Mouse (Mus musculus): Measurements from ENCODE around the gene Bmpr2. TPM values are rescaled to one million over a fixed set of nuclear protein-coding genes. Genes with fewer than 3 reads are reported as not detected.
A peak's percentile ranks its signal among the peaks of the same experiment; 100 is the strongest.

Gene Bmpr2
- total and polyA plus RNA-seq, 3 experiments, result 8.2 to 45.4 (median 40.4) TPM

DNA sequence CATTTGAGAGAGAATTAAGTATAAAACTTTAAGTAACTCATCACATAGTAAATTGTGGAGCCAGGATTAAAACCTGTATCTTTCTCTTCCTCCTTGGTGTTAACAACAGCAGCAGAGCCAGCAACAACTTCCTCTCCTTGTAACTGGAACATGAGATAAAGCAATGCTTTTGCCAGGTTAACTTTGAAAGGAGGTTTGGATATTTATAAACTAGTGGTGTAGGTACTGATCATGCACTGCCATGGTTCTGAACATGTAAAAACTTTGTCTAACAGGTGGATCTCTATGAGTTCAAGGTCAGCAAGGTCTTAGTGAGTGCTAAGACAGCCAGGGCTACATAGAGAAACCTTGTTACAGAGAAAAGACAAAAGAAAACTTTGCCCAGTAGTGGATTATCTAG is 3.4 kb downstream of the Bmpr2 start:
- H3K27ac ChIP-seq, result peak overlapping the region; percentile 92

DNA sequence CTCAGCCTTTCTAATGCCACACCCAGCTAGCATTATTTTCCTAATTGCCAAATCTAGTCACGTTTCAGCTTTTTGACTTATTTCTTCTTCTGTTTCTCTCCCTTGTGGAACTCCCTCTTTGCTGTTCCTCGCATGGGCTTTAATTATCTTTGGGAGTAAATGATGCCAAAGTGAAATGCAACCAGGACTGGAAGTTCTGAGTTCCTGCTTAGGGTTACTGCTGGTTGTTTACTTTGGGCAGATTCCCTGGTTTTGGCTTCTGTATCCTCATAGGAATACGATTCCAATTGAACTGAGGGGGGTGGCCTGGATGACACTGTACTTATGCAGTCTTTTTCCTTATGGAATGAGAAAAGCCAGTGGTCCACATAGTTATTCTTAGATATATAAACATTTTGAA is 8.7 kb downstream of the Bmpr2 start:
- H3K27ac ChIP-seq, result peak overlapping the region; percentile 44
- H3K79me2 ChIP-seq (replicated peaks; ENCODE audit: control insufficient read depth, insufficient read depth, low read length), result peaks cover 18% of the 10 kb centered on the region
- H3K9ac ChIP-seq (ENCODE audit: low read depth, low read length), result no peak overlapping the region
- WGBS, result 26% methylated on average over 3 of the region's 3 CpGs
- intact Hi-C loops (cut with DNase I), result no loop called here
- TF ChIP-seq POLR2A (IDR thresholded peaks at IDR 0.05; ENCODE audit: insufficient read depth, low read depth, low read length), result no peak
- no peak for TF ChIP-seq EP300 (IDR thresholded peaks at IDR 0.05; ENCODE audit: insufficient read depth, low read depth, low read length)
- no peak for TF ChIP-seq CTCF (IDR thresholded peaks at IDR 0.05)
- peaks cover 11% of the 10 kb centered on the region for H3K4me1 ChIP-seq (ENCODE audit: control insufficient read depth, insufficient read depth, low read length)
- peak in 1 of 2 experiments; percentile 11 for DNase-seq
- H3K36me3 ChIP-seq (ENCODE audit: control insufficient read depth, insufficient read depth, low read length), result peaks cover 22% of the 10 kb centered on the region
- no peaks in the 10 kb centered on the region for H3K27me3 ChIP-seq (ENCODE audit: control insufficient read depth, insufficient read depth, low read length)
- H3K4me3 ChIP-seq, result no peak overlapping the region

More for the DNA sequence above, 3.4 kb downstream of the Bmpr2 start:
- no peak overlapping the region; the same call in 1 of the 2 replicates for H3K9ac ChIP-seq (ENCODE audit: low read depth, low read length)
- intact Hi-C loops (cut with DNase I), result loop anchor here (2.0 kb wide), 1 partner anchor 30 kb away; no protein-coding TSS in a partner anchor
- H3K36me3 ChIP-seq (ENCODE audit: control insufficient read depth, insufficient read depth, low read length), result peaks cover 12% of the 10 kb centered on the region
- peaks cover 6% of the 10 kb centered on the region; the same call in 1 of the 2 replicates for H3K79me2 ChIP-seq (replicated peaks; ENCODE audit: control insufficient read depth, insufficient read depth, low read length)
- H3K4me3 ChIP-seq, result peak overlapping the region; percentile 77
- TF ChIP-seq EP300 (IDR thresholded peaks at IDR 0.05; ENCODE audit: insufficient read depth, low read depth, low read length) (no peak), POLR2A (IDR thresholded peaks at IDR 0.05; ENCODE audit: insufficient read depth, low read depth, low read length) (no peak), CTCF (IDR thresholded peaks at IDR 0.05) (no peak)
- H3K4me1 ChIP-seq (ENCODE audit: control insufficient read depth, insufficient read depth, low read length), result peaks cover 7% of the 10 kb centered on the region
- H3K27me3 ChIP-seq (ENCODE audit: control insufficient read depth, insufficient read depth, low read length), result no peaks in the 10 kb centered on the region
- DNase-seq, result no peak

DNA sequence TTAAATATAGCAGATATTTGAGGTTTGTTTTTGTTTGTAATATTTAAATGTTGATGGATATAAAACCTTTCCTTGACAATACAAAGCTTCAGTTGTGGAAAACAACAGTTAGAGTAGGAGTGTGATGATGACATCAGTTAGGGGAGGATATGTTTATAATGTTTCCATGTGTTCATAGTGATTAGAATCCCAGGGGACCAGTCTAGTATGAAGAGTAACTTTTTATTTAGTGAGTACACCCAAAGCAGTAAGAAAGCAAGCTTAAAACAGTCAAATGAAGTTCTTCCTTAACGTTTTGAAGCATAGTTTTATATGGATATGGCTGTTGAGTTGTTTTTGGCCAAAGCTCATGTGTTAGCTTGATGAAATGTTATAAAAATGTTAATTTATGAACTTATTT is 17.9 kb downstream of the Bmpr2 start:
- Histone ChIP-seq H3K36me3 (ENCODE audit: control insufficient read depth, insufficient read depth, low read length) (peaks cover 8% of the 10 kb centered on the region), H3K4me3 (no peak overlapping the region), H3K27ac (peak overlapping the region; percentile 34; the same call in 1 of the 2 replicates), H3K79me2 (replicated peaks; ENCODE audit: control insufficient read depth, insufficient read depth, low read length) (peaks cover 8% of the 10 kb centered on the region), H3K9ac (ENCODE audit: low read depth, low read length) (no peak overlapping the region), H3K4me1 (ENCODE audit: control insufficient read depth, insufficient read depth, low read length) (peaks cover 4% of the 10 kb centered on the region), H3K27me3 (ENCODE audit: control insufficient read depth, insufficient read depth, low read length) (no peaks in the 10 kb centered on the region)
- no peak for DNase-seq
- TF ChIP-seq POLR2A (IDR thresholded peaks at IDR 0.05; ENCODE audit: insufficient read depth, low read depth, low read length) (no peak), EP300 (IDR thresholded peaks at IDR 0.05; ENCODE audit: insufficient read depth, low read depth, low read length) (no peak), CTCF (IDR thresholded peaks at IDR 0.05) (no peak)
- intact Hi-C loops (cut with DNase I), result no loop called here
- WGBS, result 31% methylated on average over 1 of the region's 1 CpGs

DNA sequence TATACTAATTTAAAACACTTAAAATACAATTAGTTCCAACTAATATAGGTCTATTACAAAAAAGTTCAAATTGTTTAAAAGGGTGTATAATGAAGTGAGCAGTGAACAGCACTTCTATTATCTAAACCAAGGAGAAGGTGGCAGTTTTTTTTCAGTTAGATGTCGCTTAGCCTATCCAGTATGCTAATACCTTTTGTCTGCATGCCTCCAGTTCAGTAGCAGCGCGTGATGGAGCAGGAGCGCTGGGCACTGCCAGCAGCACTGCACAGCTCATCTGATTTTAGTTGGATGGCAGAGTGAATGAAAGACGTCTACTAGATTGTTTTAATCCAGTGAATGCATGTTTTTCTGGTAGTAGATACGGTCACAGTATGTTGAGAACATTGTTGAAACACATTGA is 25.8 kb downstream of the Bmpr2 start:
- 59% methylated on average over 6 of the region's 6 CpGs for WGBS
- TF ChIP-seq POLR2A (IDR thresholded peaks at IDR 0.05; ENCODE audit: insufficient read depth, low read depth, low read length), result no peak
- no peak for TF ChIP-seq EP300 (IDR thresholded peaks at IDR 0.05; ENCODE audit: insufficient read depth, low read depth, low read length)
- TF ChIP-seq CTCF (IDR thresholded peaks at IDR 0.05), result no peak
- Histone ChIP-seq H3K9ac (ENCODE audit: low read depth, low read length) (no peak overlapping the region), H3K27ac (no peak overlapping the region), H3K4me1 (ENCODE audit: control insufficient read depth, insufficient read depth, low read length) (peaks cover 3% of the 10 kb centered on the region), H3K4me3 (no peak overlapping the region), H3K27me3 (ENCODE audit: control insufficient read depth, insufficient read depth, low read length) (no peaks in the 10 kb centered on the region), H3K36me3 (ENCODE audit: control insufficient read depth, insufficient read depth, low read length) (no peaks in the 10 kb centered on the region), H3K79me2 (replicated peaks; ENCODE audit: control insufficient read depth, insufficient read depth, low read length) (peaks cover 4% of the 10 kb centered on the region)
- no peak for DNase-seq
- intact Hi-C loops (cut with DNase I), result no loop called here

DNA sequence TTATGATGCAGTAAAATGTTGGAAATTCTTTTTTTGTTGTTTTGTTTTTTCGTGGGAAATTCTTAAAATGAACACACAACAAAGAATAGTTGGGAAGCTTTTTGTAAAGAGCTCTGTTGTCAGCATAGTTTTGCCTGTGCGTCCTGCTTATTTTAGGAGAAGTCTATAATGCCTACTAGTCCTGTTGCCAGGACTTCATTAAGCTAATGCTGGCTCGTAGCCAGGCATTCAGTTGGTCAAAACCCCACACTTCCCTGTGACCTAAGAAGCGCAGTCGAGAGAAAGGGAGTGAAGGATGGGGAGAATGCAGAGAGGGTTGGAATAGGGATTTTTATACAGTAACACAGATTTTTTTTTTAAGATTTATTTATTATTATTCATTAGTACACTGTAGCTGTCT is 26.5 kb downstream of the Bmpr2 start:
- WGBS, result 57% methylated on average over 5 of the region's 5 CpGs
- intact Hi-C loops (cut with DNase I), result no loop called here
- Histone ChIP-seq H3K27ac (no peak overlapping the region), H3K79me2 (replicated peaks; ENCODE audit: control insufficient read depth, insufficient read depth, low read length) (peaks cover 4% of the 10 kb centered on the region), H3K36me3 (ENCODE audit: control insufficient read depth, insufficient read depth, low read length) (no peaks in the 10 kb centered on the region), H3K4me1 (ENCODE audit: control insufficient read depth, insufficient read depth, low read length) (peaks cover 5% of the 10 kb centered on the region), H3K27me3 (ENCODE audit: control insufficient read depth, insufficient read depth, low read length) (no peaks in the 10 kb centered on the region), H3K4me3 (no peak overlapping the region), H3K9ac (ENCODE audit: low read depth, low read length) (no peak overlapping the region)
- no peak for TF ChIP-seq EP300 (IDR thresholded peaks at IDR 0.05; ENCODE audit: insufficient read depth, low read depth, low read length)
- TF ChIP-seq POLR2A (IDR thresholded peaks at IDR 0.05; ENCODE audit: insufficient read depth, low read depth, low read length), result no peak
- TF ChIP-seq CTCF (IDR thresholded peaks at IDR 0.05), result no peak; the same call in 1 of the 2 replicates
- DNase-seq, result no peak

DNA sequence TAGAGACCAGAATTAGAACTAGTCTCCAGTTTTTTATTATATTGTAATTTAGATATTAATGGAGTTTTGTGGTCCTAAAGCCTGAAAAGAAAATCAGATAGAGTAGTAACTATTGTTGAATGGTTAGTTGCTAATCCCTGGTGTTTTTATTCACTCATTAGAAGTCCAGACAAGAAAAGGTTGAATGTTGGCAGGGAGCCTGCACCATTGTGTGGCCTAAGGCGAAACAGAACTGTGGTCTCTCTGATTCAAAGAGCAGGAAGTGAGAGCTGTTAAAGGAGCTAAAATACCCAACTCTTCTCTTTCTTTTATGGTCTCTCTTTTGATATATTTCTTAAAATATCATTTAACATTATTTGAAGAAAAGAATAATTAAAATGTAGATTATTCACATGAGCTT is 32.1 kb downstream of the Bmpr2 start:
- Histone ChIP-seq H3K27ac (peak overlapping the region; percentile 43), H3K9ac (ENCODE audit: low read depth, low read length) (no peak overlapping the region), H3K79me2 (replicated peaks; ENCODE audit: control insufficient read depth, insufficient read depth, low read length) (peaks cover 3% of the 10 kb centered on the region), H3K27me3 (ENCODE audit: control insufficient read depth, insufficient read depth, low read length) (no peaks in the 10 kb centered on the region), H3K4me1 (ENCODE audit: control insufficient read depth, insufficient read depth, low read length) (peaks cover 8% of the 10 kb centered on the region), H3K4me3 (no peak overlapping the region), H3K36me3 (ENCODE audit: control insufficient read depth, insufficient read depth, low read length) (peaks cover 18% of the 10 kb centered on the region)
- TF ChIP-seq EP300 (IDR thresholded peaks at IDR 0.05; ENCODE audit: insufficient read depth, low read depth, low read length), result no peak
- no peak for TF ChIP-seq CTCF (IDR thresholded peaks at IDR 0.05)
- no peak for TF ChIP-seq POLR2A (IDR thresholded peaks at IDR 0.05; ENCODE audit: insufficient read depth, low read depth, low read length)
- 16% methylated on average over 1 of the region's 1 CpGs for WGBS
- intact Hi-C loops (cut with DNase I), result no loop called here
- peak; percentile 38 to 65 for DNase-seq

Measured in heart, adult 2 months (tissue).